Mouse (Mus musculus) midbrain, embryonic 12.5 days (tissue): ENCODE results near the gene Tbrg4. TPM values are rescaled to one million over a fixed set of nuclear protein-coding genes. Genes with fewer than 3 reads are reported as not detected.

Experiments used
- ATAC-seq: fragments of 200-750 bp; cut with Nextera tagmentation; 2 replicates; pipeline ENCODE4 v1.8.0; 2017; ENCODE audit warnings: low read depth, moderate TSS enrichment, moderate library complexity; ENCODE audit not compliant: low FRiP score
- H3K27ac ChIP-seq: fragments of 300-500 bp; sonication (generic); replicated peaks from 2 replicates; pipeline ENCODE4 v1.5.1; 2016; ENCODE audit warnings: mild to moderate bottlenecking
- H3K27me3 ChIP-seq: fragments of 300-500 bp; sonication (generic); 2 replicates; pipeline ENCODE4 v1.6.1; 2016; ENCODE audit warnings: mild to moderate bottlenecking
- H3K36me3 ChIP-seq: fragments of 300-500 bp; sonication (generic); 2 replicates; pipeline ENCODE4 v1.6.1; 2016
- H3K4me1 ChIP-seq: fragments of 300-500 bp; sonication (generic); 2 replicates; pipeline ENCODE4 v1.6.1; 2016
- H3K4me2 ChIP-seq: fragments of 300-500 bp; sonication (generic); replicated peaks from 2 replicates; pipeline ENCODE4 v1.6.1; 2016; ENCODE audit warnings: mild to moderate bottlenecking, moderate library complexity
- H3K4me3 ChIP-seq: fragments of 300-500 bp; sonication (generic); 2 replicates; pipeline ENCODE4 v1.5.1; 2016; ENCODE audit warnings: mild to moderate bottlenecking
- H3K9ac ChIP-seq: fragments of 300-500 bp; sonication (generic); replicated peaks from 2 replicates; pipeline ENCODE4 v1.6.1; 2016; ENCODE audit warnings: mild to moderate bottlenecking, moderate library complexity
- H3K9me3 ChIP-seq: fragments of 300-500 bp; sonication (generic); 2 replicates; pipeline ENCODE4 v1.6.1; 2016; ENCODE audit warnings: mild to moderate bottlenecking
- WGBS: fragments of 180-500 bp; shearing (Covaris S2); methylation state at CpG from one replicate; pipeline ENCODE4 v1.1.7; 2016; 5-methylcytosine and 5-hydroxymethylcytosine counted together
- polyA plus RNA-seq: library from polyadenylated mRNA; unstranded; fragments of >200 nt; fragmentation: Nextera tagmentation; extraction: Ambion mirVana; gene quantifications from 2 replicates; pipeline ENCODE4 v1.2.1, GENCODE M21; 2016

The Tbrg4 gene
- polyA plus RNA-seq, 1 experiment from 2014 or later = 46.1 TPM

- Histone ChIP-seq H3K9me3 (no peaks in the 10 kb centered on the region), H3K4me2 (peak overlapping the region; percentile 49), H3K4me3 (peak overlapping the region; percentile 27), H3K27me3 (no peaks in the 10 kb centered on the region), H3K4me1 (peaks cover 55% of the 10 kb centered on the region), H3K36me3 (peaks cover 58% of the 10 kb centered on the region), H3K9ac (peak overlapping the region; percentile 50), H3K27ac (peak overlapping the region; percentile 84)
- WGBS = 11% methylated on average over 27 of the region's 27 CpGs
- ATAC-seq = peak; percentile 73
These were observed 26.7 kb downstream of the Tbrg4 start for GRCm38 (mm10) chr11:6599011-6599681.

GRCm38 (mm10) chr11:6598191-6598889, 27.5 kb downstream of the Tbrg4 start:
- Histone ChIP-seq H3K4me1 (peaks cover 47% of the 10 kb centered on the region), H3K9me3 (no peaks in the 10 kb centered on the region), H3K4me2 (peak overlapping the region; percentile 49), H3K4me3 (peak overlapping the region; percentile 27), H3K9ac (peak overlapping the region; percentile 50; the same call in 1 of the 2 replicates), H3K27me3 (no peaks in the 10 kb centered on the region; the same call in 1 of the 2 replicates), H3K27ac (peak overlapping the region; percentile 84), H3K36me3 (peaks cover 66% of the 10 kb centered on the region)
- peak; percentile 11; the same call in 1 of the 2 replicates for ATAC-seq
- 58% methylated on average over 19 of the region's 19 CpGs for whole genome bisulfite sequencing

GRCm38 (mm10) chr11:6597523-6597922, 28.3 kb downstream of the Tbrg4 start:
- H3K4me3 ChIP-seq = no peak overlapping the region
- H3K4me2 ChIP-seq = no peak overlapping the region
- H3K27ac ChIP-seq = peak overlapping the region; percentile 84; the same call in 1 of the 2 replicates
- 79% methylated on average over 7 of the region's 7 CpGs for WGBS
- no peak overlapping the region for H3K9ac ChIP-seq
- no peaks in the 10 kb centered on the region; the same call in 1 of the 2 replicates for H3K27me3 ChIP-seq
- peaks cover 39% of the 10 kb centered on the region for H3K4me1 ChIP-seq
- H3K9me3 ChIP-seq = no peaks in the 10 kb centered on the region
- H3K36me3 ChIP-seq = peaks cover 71% of the 10 kb centered on the region
- no peak for ATAC-seq

GRCm38 (mm10) chr11:6596616-6597015, 29.3 kb downstream of the Tbrg4 start:
- Histone ChIP-seq H3K27ac (peak overlapping the region; percentile 49; the same call in 1 of the 2 replicates), H3K27me3 (no peaks in the 10 kb centered on the region; the same call in 1 of the 2 replicates), H3K9me3 (no peaks in the 10 kb centered on the region), H3K4me2 (no peak overlapping the region), H3K4me3 (no peak overlapping the region), H3K4me1 (peaks cover 30% of the 10 kb centered on the region), H3K36me3 (peaks cover 71% of the 10 kb centered on the region), H3K9ac (no peak overlapping the region)
- no peak for ATAC-seq
- WGBS = 84% methylated on average over 3 of the region's 3 CpGs

- Histone ChIP-seq H3K27ac (peak overlapping the region; percentile 49; the same call in 1 of the 2 replicates), H3K36me3 (peaks cover 71% of the 10 kb centered on the region), H3K4me2 (no peak overlapping the region), H3K9ac (no peak overlapping the region), H3K4me1 (peaks cover 30% of the 10 kb centered on the region), H3K9me3 (no peaks in the 10 kb centered on the region), H3K27me3 (no peaks in the 10 kb centered on the region; the same call in 1 of the 2 replicates), H3K4me3 (no peak overlapping the region)
- WGBS = 95% methylated on average over 6 of the region's 6 CpGs
- no peak for ATAC-seq
These were observed 29.7 kb downstream of the Tbrg4 start for GRCm38 (mm10) chr11:6596205-6596604.

- 90% methylated on average over 5 of the region's 5 CpGs for WGBS
- ATAC-seq = no peak
- Histone ChIP-seq H3K27ac (no peak overlapping the region), H3K9me3 (no peaks in the 10 kb centered on the region), H3K36me3 (peaks cover 75% of the 10 kb centered on the region), H3K4me1 (peaks cover 27% of the 10 kb centered on the region), H3K4me3 (no peak overlapping the region), H3K9ac (no peak overlapping the region), H3K27me3 (no peaks in the 10 kb centered on the region; the same call in 1 of the 2 replicates), H3K4me2 (no peak overlapping the region)
These were observed 30.5 kb downstream of the Tbrg4 start for GRCm38 (mm10) chr11:6595339-6595738.

GRCm38 (mm10) chr11:6594845-6595244, 31.0 kb downstream of the Tbrg4 start:
- H3K4me2 ChIP-seq = no peak overlapping the region
- H3K9ac ChIP-seq = no peak overlapping the region
- no peaks in the 10 kb centered on the region; the same call in 1 of the 2 replicates for H3K27me3 ChIP-seq
- no peak for ATAC-seq
- 88% methylated on average over 6 of the region's 6 CpGs for WGBS
- peaks cover 22% of the 10 kb centered on the region for H3K4me1 ChIP-seq
- H3K27ac ChIP-seq = no peak overlapping the region
- peaks cover 80% of the 10 kb centered on the region for H3K36me3 ChIP-seq
- no peaks in the 10 kb centered on the region for H3K9me3 ChIP-seq
- H3K4me3 ChIP-seq = no peak overlapping the region

- H3K9me3 ChIP-seq = no peaks in the 10 kb centered on the region
- H3K4me1 ChIP-seq = peaks cover 8% of the 10 kb centered on the region
- no peak overlapping the region for H3K9ac ChIP-seq
- peaks cover 86% of the 10 kb centered on the region for H3K36me3 ChIP-seq
- ATAC-seq = no peak
- no peak overlapping the region for H3K4me3 ChIP-seq
- H3K4me2 ChIP-seq = no peak overlapping the region
- WGBS = 79% methylated on average over 11 of the region's 11 CpGs
- no peak overlapping the region for H3K27ac ChIP-seq
- H3K27me3 ChIP-seq = no peaks in the 10 kb centered on the region; the same call in 1 of the 2 replicates
These were observed 32.5 kb downstream of the Tbrg4 start for GRCm38 (mm10) chr11:6593406-6593805.

- no peak overlapping the region for H3K9ac ChIP-seq
- no peaks in the 10 kb centered on the region for H3K9me3 ChIP-seq
- no peak overlapping the region for H3K27ac ChIP-seq
- H3K4me3 ChIP-seq = no peak overlapping the region
- ATAC-seq = no peak
- no peaks in the 10 kb centered on the region; the same call in 1 of the 2 replicates for H3K27me3 ChIP-seq
- peaks cover 79% of the 10 kb centered on the region for H3K36me3 ChIP-seq
- WGBS = 86% methylated on average over 10 of the region's 10 CpGs
- no peaks in the 10 kb centered on the region for H3K4me1 ChIP-seq
- H3K4me2 ChIP-seq = no peak overlapping the region
These were observed 34.8 kb downstream of the Tbrg4 start for GRCm38 (mm10) chr11:6590933-6591675.

GRCm38 (mm10) chr11:6589838-6590237, 36.0 kb downstream of the Tbrg4 start:
- Histone ChIP-seq H3K4me3 (no peak overlapping the region), H3K9ac (no peak overlapping the region), H3K9me3 (no peaks in the 10 kb centered on the region), H3K27me3 (no peaks in the 10 kb centered on the region; the same call in 1 of the 2 replicates), H3K4me2 (no peak overlapping the region), H3K27ac (no peak overlapping the region), H3K36me3 (peaks cover 80% of the 10 kb centered on the region), H3K4me1 (no peaks in the 10 kb centered on the region)
- WGBS = 90% methylated on average over 7 of the region's 7 CpGs
- ATAC-seq = no peak

GRCm38 (mm10) chr11:6588295-6588694, 37.6 kb downstream of the Tbrg4 start:
- no peak for ATAC-seq
- Histone ChIP-seq H3K9me3 (no peaks in the 10 kb centered on the region), H3K9ac (no peak overlapping the region), H3K27me3 (no peaks in the 10 kb centered on the region), H3K4me3 (no peak overlapping the region), H3K27ac (no peak overlapping the region), H3K4me2 (no peak overlapping the region), H3K4me1 (no peaks in the 10 kb centered on the region), H3K36me3 (peaks cover 73% of the 10 kb centered on the region)
- WGBS = 94% methylated on average over 7 of the region's 7 CpGs
